Mouse (Mus musculus): ENCODE measurements around the gene Prkn. TPM values are rescaled to one million over a fixed set of nuclear protein-coding genes. Genes with fewer than 3 reads are reported as not detected.

Prkn gene
- polyA plus RNA-seq (2014; fragmentation: Illumina TruSeq; extraction: RNeasy Lipid Tissue Mini Kit (QIAGEN cat#74804); ENCODE audit: low read depth, low replicate concordance): 1.5 TPM

DNA sequence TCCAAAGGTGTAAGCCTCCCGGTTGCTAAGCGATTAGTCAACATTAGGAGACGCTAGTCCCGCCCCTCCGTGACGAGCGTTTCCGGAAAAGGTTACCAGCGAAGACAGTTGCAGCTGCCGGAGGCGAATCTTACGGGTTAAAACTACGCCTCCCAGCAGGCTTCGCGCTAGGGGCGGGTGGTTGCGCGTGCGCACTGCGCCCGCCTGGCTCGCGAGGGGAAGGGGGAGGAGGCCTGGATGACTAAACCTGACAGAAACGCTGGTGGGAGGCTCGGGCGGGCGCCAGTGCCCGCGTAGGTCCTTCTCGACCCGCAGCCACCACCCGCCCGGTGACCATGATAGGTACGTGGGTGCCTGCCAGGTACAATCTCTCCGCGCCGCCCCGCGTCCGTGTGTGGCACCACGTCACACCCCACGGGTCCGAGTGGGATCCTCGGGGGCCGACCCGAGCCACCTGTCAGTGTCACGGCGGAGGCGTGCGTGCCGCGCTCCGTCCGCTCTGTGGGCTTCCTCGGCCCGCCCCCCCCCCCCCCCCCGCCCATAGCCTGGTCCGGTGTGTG lies at the start of gene Prkn, which contains the start of gene Pacrg:
Gene Prkn (plus strand): TSS at position 237 of the 560 bp plus-strand sequence.
Gene Pacrg (minus strand): TSS at position 164 of the 560 bp plus-strand sequence.

Other genes with a start within 250 kb of the Prkn start
- not detected for gene Pacrg, start 73 bp upstream of the Prkn start, polyA plus RNA-seq (2014; fragmentation: Illumina TruSeq; extraction: RNeasy Lipid Tissue Mini Kit (QIAGEN cat#74804); ENCODE audit: low read depth, low replicate concordance)

Measured in liver, adult 10 weeks (tissue).